Mouse (Mus musculus) CD4-positive, CD25-positive, alpha-beta regulatory T cell, adult 4 months (primary cell): ENCODE data around the gene Rimklb. TPM values are rescaled to one million over a fixed set of nuclear protein-coding genes. Genes with fewer than 3 reads are reported as not detected.
"Not testable (repeated sequence)": the region's sequence is repeated elsewhere in the genome, so short reads cannot be mapped to it uniquely, and the experiment has no call there.

Experiments
- ATAC-seq: one replicate; pipeline ENCODE4 v1.8.0; 2017
- polyA plus RNA-seq, 2 experiments: library from polyadenylated mRNA; unstranded; fragments of 100-300 nt; shearing (Covaris generic); gene quantifications; one replicate each; pipeline ENCODE4 v1.2.1; 2017

Rimklb gene
- polyA plus RNA-seq, 2 experiments from 2014 or later, result 0.17 TPM; not detected in 1

GRCm38 (mm10) chr6:122495082-122495881, 3.3 kb downstream of the Rimklb start:
- ATAC-seq, result no peak

DNA sequence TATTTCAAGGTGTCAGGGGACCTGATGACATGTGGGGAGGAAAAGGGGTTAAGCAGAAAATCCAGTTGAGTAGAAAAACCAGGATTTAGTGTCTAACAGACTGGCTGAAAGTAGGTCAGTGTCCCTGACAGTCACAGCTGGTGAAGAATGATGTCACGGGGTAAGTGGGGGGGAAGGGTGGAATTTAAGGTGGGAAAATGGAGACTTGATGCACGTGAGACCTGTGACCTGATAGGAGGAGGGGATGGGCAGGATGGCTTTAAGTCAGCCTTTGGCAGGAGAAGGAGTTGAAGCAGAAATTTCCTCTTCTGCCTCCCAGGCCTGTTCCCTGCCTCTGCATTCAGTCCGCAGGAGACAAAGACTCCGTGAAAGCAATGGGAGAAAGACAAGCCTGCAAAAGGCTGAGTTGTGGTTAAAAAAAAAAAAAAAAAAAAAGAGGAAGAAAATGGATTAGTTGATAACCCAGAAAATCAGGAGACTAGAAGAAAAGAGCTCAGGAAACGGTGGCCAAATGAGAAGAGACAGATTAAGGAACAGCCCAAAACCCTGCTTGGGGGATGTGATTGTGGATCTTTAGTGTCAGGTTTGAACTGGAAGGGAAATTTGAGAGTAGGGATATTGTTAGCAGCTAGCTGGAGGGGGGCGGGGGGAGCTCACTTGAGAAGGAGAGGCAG, 4.6 kb downstream of the Rimklb start:
- no peak for ATAC-seq

- ATAC-seq, result no peak
Measured at GRCm38 (mm10) chr6:122492479-122492878, 6.1 kb downstream of the Rimklb start.

- peak; percentile 46 for ATAC-seq
Measured at GRCm38 (mm10) chr6:122491557-122491956, 7.0 kb downstream of the Rimklb start.

DNA sequence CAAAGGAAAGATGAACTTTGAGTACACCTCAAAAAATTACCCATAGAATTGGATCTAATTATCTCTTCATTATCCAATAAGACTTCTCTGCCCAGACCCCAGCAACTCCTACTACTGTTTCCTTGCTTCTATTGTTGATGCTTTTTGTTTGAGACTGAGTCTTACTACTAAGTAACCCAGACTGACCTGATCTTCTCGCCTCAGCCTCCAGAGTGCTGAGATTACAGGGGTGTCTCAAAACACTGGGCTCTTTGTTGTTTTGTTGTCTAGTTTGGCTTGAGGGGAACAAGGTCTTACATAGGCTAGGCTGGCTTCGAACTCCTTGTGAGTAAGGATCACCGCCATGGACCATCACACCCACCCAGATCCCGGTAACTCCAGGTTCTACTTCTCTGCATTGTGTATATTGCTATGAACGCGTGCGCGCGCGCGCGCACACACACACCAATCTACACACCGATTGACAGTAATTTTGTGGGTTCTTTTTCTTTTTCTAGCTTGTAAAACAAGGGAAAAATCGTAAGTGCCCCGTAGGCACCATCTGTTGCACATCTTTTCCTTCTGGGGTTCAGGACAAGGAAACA, 7.5 kb downstream of the Rimklb start:
- ATAC-seq, result no peak

DNA sequence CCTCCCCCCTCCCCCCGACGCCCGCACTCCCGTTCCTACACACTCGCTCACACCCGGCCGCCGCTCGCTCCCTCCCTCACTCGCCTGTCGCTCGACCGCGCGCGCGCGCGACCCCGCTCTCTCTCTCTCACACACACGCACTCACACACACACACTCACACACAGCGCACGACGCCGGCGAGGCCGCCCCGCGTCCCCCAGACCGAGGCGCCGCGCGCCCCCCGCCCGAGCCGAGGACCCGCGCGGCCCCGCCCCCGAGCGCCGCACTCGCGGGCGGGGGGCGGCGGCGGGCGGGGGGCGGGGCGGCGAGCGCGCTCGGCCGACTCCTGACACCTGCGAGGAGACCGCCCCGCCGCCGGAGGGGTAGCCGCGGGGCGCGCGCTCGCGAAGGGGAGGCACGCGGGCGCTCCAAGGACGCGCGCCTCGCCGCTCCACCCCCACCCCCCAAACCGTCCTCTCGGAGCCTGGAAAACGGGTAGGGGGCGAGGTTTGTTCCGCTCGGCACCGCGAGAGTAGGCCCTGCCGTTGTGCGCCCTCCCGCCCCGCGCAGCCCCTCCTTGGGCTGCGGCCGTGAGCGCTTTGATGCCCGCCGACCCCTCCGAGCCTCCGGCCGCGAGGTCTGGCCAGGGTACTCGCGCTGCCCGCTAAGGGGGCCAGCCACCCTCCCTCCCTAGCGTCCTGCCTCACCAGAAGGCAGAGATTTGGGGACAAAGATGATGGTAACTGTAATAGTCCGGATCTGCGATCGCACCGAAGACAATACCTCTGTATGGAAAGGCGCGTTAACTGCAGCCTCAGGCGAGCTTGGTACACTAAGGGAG, 12.1 kb downstream of the Rimklb start:
- no peak for ATAC-seq

DNA sequence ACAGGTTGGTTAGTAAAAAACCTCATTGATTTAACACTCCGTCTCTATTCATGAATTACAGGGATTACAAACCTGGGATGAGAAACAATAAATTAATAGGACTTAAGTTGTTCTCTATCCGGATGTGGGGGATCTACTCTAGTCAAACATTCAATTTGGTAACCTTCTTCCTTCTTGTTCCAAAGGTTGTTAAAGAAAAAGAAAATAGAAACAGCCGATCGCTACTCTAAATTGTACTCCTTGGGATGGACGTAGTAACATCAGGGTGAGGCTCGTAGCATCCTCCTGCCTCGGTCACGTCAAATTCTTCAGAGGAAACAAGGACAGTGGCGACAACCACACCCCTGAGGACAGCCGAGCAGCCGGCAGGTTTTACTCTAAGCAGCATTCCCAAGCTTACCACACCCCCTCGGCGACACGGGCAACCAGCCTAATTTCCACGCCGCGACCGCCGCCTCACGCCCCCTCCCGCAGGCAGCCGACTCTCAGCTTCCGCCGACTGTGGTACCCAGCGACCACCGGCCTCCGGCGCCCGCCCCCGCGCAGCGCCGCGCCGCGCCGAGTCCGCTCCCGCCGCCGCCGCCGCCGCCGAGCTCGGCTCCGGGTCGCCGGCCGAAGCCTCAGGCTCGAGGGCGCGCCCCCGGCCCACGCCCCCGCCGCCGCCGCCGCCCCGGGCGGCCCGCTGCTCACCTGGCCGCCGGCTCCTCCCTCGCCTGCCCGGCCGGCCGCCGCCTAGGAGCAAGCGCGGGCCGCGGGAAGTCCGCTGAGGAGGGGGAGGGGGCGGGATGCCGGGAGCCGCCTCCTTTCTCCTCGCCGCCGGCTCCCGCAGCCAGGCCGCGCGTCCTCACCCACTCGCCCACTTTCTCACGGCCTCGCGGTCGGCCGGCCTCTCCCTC, 12.9 kb downstream of the Rimklb start:
- peak; percentile 38 for ATAC-seq

DNA sequence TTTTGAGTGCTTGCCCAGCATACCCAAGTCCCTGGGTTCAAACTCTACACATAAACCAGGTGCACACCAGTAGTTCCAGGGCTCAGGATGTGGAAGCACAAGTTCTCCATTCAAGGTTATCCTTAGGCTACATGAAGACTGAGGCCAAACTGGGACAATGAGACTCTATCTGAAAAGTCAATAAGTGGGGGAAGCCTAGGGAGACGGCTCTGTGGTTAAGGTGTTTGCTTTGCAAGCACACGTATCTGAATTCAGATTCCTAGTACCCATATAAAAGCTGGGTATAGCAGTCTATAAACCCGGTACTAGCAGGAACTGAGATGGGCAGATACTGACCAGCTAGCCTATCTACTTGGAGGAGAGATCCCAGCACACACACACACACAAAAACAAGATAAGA, 20.5 kb downstream of the Rimklb start:
- no peak for ATAC-seq

DNA sequence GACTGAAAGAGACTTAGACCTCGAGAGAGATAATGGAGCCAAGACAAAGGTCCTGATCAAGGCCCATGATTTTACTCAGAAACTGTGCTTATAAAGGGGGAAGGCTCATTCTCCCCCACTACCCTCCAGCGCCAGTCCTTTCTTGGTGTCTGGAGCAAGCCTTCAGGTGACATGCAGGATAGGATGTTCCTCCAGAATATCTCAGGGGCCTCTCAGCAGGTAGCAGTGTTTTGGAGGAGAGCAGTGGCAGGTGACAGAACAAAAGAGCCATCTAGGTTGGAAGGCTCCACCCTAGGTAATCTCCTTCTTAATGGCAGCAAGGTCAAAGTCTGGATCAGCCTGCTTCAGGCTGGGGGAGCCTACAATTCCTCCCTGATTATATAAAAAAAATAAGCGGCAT, 27.1 kb downstream of the Rimklb start:
- ATAC-seq, result not testable (repeated sequence)

- ATAC-seq, result no peak
Measured at GRCm38 (mm10) chr6:122470240-122470639, 28.3 kb downstream of the Rimklb start.

- ATAC-seq, result no peak
Measured at GRCm38 (mm10) chr6:122469030-122469640, 29.4 kb downstream of the Rimklb start.

DNA sequence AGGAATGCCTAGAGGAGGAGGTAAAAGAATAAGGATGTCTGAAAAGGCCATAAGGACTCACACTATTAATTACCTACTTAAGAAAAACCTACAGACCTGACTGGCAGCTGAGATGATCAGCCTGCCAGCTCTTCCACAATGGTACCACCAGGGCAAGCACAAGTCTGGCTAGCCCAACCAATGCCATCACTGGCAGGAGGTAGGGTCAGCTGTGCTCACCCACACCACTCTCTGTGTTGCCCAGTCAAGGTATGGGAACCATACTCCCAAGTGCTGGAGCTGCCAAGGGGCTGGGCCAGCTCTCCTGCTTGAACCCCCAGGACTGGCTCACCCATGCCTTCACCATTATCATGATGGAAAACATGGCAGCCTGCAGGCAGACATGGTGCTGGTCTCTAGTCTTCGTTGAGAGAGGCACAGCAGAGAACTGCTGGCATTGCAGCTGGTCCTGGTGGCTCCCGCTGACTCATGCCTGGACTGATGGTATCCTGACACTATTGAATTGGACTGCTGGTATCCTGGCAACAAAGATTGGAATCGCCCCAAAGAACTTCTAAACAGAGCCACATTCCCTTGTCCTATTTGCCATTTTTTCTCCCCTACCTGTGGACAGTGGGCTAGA, 32.4 kb downstream of the Rimklb start:
- no peak for ATAC-seq

- no peak for ATAC-seq
Measured at GRCm38 (mm10) chr6:122458946-122459693, 39.4 kb downstream of the Rimklb start.

GRCm38 (mm10) chr6:122447848-122448247, 50.7 kb downstream of the Rimklb start:
- peak; percentile 37 for ATAC-seq

GRCm38 (mm10) chr6:122445215-122445614, 53.3 kb downstream of the Rimklb start:
- no peak for ATAC-seq

DNA sequence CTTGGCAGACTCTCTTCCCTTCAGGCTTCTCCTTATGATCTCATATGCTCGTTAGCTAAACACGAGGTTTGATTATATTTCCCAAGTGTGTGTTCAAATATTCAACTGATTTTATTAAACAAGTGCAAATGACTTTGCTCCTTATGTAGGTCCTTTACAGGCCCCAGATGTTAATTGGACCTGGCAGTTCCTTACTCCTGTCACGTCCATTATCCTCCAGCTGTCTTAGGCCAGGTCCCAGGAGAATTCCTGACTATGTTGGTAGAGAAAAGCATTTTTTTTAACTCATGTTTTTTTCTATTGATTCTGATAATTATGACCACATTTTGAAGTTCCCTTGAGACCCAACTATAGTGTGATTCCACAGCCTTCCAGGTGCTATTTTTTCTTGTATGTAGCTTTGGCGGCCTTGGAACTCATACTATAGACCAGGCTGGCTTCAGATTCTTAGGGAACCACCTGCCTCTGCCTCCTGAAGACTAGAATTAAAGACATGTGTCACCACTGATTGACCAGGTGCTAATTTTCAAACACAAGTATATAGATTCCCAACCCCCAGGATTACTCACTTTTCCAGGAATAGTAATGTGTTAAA, 57.8 kb downstream of the Rimklb start:
- no peak for ATAC-seq

GRCm38 (mm10) chr6:122439249-122439648, 59.3 kb downstream of the Rimklb start:
- no peak for ATAC-seq

- no peak for ATAC-seq
Measured at GRCm38 (mm10) chr6:122435270-122435669, 63.3 kb downstream of the Rimklb start.

DNA sequence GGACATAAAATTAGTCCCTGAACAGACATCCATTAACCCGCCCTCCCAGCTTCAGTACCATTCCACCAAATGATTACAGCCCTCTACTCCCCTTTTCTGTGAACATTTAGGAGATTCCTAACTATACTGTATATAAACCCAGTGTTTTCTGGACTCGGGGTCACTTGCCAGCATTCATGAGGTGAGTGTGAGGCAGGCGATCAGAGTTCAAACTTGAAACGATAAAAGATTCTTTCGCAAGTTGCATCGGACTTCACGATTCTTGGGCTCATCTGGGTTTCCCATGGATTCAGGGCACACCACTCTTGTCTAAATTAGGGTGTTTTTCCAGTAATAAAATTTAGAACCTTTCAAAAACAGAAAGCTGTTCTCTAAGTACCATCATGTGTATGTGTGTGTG, 71.1 kb downstream of the Rimklb start:
- no peak for ATAC-seq

DNA sequence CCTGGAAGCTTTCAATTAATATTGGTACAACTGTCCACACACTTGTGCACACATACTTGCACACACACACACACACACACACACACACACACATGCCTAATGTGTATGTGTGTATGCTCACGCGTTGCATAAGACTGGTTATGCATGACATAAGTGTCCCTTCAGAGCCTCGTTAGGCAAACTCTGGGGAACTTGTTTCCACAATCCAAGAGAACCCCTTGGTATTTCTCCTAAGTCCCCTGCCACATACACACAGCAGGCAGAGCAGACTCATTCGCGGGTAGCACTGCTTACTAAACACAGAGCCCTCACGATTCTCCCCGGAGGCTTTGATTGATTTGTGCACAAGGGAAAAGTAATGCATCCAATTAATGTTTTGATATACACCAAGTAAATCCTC, 81.5 kb downstream of the Rimklb start:
- ATAC-seq, result no peak
